Mouse (Mus musculus) cerebellum, postnatal 14 days (tissue): ENCODE results near the gene Hoxa4.

Experiments
- DNase-seq, 2 experiments: peaks; one replicate each; pipeline ENCODE4 v3.0.0; 2021; ENCODE audit warnings: mixed read lengths in 2 of 2

The Hoxa4 gene

DNA sequence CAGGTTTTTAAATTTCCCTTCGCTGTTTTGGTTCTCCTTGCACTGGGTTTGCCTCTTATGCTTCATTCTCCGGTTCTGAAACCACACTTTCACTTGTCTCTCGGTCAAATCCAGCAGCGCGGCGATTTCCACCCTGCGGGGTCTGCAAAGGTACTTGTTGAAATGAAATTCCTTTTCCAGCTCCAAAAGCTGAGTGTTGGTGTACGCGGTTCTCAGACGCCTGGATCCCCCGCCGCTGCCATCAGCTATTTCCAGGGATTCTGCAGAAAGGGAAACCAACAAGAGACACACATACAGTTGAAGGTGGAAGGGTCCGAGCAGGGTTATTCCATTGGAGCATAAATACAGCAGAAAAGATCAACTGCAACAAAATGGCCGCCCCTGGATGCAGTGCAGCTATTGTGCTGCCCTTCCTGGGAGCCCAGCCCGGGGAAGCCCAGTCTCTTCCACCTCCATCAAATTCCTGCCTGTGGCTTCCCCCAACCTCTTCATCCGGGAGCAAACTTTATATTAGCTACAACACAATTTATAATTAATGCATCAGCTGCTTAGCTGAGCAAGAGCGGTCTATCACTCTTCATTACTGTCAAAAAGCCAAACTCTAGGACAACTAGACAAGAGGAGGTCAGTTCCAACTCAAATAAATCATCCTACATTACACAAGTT, 28.1 kb downstream of the Hoxa4 start:
- DNase-seq: peak in 1 of 2 experiments; percentile 28

DNA sequence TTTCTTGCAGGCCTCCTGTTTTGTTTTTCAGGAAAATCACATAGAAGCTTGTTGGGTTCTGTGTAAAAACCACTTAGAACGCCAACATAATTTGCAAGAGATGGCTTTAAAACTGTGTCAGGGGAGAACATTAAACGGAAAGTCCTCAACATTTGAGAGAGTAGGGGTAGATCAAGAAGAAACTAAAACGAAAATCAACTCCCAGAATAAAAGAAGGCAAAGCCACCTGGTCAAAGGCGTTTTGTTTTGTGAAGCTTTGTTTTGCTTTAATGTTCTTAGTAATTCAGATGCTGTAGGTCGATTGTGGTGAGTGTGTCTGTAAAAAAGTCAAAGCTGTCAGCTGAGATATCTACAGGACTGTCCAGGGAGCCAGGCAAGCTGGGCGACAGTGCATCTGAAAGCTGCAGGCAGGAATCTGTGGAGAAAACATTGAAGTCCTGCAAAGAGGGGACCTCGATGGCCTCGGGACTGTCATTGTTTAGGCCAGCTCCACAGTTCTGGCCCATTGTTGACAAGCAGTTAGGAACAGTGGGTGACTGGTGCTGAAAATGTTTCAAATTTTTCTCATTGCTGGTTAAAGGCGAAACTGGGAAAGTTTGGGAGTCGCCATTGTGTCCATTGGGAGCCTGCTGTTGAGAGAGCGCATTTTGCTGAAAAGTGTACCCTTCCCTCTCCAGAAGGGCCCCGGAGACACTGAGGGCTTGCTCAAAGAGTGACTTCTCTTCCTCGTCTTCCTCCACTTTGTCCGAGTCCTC, 28.8 kb downstream of the Hoxa4 start:
- DNase-seq: peak in 1 of 2 experiments; percentile 33

DNA sequence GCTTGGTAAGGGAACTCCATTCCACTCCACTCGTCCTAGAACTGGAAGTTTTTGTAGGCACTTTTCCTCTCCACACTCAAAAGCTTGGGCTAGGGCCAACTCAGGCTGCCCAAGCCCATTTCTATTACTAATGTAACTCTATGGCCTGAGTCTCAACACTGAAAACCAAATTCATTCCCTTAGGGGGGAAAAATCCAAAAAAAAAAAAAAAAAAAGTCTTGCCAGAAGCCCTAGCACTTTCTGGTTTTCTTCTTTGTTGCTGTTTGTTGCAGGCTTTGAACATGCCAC, 29.5 kb downstream of the Hoxa4 start:
- no peak for DNase-seq

DNA sequence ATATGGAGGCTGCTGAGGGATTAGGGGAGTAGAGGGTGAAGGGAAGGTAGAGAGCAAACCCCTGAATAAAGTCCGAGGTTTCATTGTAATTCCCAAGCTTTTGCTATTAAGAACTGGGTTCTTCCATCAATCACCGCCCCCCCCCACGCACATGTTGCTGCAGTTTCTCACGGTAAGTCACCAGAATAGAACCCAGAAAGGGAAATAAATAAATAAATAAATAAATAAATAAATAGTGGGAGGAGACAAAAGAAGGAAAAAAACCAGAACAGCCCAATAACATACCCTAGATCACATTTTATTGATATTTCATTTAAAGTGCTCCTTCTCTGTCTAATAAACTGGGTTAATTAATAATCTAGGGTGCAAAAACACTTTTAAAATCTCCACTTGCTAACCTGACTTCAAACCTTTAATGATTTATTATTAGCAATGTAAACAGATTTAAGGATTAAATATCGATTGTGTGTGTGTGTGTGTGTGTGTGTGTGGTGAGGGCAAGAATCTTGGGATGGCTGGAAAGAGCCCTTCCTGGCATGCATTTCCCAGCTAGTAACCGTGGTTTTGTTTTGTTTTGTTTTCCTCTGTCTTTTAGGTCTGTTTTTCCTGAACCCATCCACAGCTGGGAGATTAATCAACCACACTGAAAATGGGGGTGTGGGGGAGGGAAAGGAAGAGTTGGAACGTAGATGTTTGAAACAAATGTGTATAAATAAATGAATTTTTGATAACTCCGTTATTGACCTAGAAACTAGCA, 30.0 kb downstream of the Hoxa4 start:
- DNase-seq: peak in 1 of 2 experiments; percentile 41

DNA sequence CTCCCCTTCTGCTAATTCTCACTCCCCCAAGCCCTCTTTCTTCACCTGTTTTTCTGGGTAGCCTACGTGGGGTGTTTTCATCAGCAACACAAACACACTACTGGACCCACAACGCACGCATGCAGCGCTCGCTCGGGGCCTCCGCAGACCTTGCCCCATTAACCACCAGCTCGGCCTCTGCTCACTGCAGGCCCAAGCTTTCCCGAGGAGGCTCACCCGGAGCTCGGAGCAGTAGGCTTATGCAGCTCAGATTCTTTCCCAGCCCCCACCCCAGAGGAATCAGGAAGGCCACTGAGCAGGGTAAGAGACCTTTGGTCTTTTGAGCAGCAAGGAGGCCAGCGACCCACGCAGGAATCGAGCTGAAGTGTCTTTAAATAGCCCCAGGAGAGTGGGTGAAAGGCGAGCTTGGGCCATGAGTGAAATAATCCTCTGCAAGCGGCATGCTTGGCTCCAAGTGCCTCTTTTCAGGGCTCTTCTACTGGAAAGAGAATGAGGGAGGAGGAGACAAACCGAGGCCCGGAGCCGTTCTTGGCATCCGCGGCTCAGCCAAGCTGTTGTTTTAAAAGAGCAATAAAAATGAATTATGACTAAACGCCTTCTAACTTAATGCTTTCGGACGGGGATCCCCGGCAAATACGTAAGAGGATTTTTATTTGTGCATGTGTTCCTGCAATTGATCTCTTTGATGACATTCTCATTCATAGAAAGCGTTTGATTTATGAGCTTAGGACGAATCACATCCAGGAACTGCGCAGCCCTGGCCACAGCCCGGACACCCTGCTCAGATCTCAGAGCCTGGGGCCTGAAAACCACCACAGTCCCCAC, 30.8 kb downstream of the Hoxa4 start:
- DNase-seq: peak in 1 of 2 experiments; percentile 30

DNA sequence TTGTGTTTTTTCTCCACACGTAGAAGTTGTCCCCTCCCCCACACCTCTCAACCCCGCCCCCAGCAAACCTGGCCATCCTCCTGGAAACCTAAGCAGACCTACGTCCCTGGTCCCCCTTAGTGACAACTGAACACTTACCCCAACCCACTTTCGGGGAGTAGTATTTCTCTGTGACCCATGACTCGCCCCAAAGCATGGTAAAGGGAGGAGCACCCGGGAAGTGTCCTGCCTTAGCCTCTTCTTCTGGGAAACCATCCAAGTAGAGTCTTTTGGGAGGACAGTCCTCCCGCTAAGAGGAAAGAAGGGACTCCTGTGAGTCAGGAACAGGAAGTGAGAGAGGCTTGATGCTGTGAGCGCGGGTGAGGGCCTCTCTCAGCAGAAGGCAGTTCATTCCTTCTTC, 31.6 kb downstream of the Hoxa4 start:
- DNase-seq: no peak

DNA sequence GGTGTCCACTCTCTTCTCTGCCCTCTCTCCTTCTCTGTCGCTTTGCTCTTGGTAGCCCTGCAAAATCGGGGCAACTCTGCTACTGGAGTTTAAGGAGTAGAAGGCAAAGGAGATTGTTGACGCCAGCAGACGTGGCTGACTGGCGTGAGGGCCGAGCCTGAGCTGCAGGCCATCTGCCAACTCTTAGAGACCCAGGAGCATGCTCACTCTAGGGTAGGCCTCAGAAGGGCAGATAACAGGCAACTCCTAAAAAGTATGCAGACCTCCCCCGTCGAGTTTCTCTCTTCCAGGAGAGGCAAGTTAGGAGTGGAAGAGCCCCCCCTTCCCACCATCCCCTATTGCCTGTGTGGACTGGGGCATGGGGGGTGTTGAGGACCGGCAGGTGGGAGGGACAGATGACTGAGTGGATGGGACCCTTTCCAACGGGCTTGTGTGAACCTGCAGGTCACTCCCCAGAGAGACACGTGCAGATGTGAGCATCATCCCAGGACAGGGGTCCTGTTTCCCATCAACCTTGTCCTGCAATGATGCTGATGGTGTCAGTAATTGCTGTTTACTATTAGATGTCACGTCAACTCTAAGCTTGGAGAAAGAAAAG, 32.3 kb downstream of the Hoxa4 start:
- no peak for DNase-seq

DNA sequence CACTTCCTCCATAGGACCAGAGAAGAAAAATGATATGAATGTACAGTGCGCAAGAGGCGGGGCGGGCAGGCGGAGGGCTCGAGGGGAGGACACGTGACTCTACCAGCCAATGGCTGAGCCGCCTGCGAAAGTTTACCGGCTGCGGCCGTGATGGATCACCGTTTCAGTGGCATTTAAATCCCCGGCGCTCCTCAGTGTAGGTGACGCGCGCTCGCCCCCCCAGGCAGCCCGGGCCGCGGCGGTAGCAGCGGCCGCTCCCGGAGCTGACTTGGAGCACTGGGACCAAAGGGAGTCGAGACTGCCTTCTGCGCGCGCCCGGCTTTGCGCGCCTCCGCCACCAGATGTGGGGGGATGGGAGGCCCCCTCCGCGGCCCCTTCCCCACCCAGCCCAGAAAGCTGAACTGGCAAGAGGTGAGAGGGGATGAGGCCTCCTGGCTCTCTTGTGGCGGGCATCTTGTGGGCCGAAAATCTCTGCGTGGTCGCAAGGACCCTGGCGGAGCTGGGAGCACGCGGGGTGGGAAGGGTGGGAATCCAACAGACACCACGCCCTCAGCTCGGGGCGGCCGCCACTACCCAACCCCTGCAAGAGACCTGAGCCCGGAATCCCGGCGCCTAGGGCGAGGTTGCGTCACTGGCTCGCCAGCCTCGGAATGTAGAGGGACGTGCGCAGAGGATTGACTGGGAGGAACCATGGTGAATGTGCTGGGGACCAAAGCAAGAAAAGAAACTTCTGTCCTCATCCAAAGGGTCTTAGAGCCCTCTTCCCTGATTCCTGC, 33.1 kb downstream of the Hoxa4 start, which contains the start of gene Hoxa1:
Hoxa1 (minus strand) TSS at position 42 of the 776 bp plus-strand sequence.
- DNase-seq: peak; percentile 50 to 51

DNA sequence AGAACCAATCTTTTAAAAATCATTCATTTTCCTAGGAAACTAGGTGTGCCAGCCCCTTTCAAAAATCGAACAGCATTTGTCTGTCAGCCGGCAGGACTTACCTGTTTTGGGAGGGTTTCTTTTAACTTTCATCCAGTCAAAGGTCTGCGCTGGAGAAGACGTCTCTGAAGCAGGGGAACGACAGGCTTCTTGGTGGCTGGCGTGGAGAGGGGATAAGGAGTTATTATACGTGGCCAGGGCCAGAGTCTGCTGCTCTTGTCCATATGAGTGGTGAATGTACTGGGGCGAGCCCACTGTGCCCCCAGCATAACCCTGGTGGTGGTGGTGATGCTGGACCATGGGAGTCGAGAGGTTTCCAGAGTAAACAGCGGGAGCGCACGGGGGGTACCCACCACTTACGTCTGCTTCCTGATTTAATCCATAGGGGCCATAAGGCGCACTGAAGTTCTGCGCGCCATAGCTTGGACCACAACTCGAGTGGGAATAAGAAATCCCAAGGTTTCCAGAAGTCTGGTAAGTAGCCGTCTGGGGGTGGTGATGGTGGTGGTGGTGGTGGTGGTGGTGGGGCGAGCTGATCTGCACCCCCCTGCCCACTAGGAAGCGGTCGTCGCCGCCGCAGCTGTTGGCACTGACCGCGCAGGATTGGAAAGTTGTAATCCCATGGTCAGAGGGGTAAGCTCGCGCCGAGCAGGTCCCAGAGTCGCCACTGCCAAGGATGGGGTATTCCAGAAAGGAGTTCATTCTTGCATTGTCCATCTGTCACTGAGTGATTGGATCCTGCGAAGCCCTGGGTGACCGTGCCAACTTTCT, 33.9 kb downstream of the Hoxa4 start:
- peak in 1 of 2 experiments; percentile 3 for DNase-seq

DNA sequence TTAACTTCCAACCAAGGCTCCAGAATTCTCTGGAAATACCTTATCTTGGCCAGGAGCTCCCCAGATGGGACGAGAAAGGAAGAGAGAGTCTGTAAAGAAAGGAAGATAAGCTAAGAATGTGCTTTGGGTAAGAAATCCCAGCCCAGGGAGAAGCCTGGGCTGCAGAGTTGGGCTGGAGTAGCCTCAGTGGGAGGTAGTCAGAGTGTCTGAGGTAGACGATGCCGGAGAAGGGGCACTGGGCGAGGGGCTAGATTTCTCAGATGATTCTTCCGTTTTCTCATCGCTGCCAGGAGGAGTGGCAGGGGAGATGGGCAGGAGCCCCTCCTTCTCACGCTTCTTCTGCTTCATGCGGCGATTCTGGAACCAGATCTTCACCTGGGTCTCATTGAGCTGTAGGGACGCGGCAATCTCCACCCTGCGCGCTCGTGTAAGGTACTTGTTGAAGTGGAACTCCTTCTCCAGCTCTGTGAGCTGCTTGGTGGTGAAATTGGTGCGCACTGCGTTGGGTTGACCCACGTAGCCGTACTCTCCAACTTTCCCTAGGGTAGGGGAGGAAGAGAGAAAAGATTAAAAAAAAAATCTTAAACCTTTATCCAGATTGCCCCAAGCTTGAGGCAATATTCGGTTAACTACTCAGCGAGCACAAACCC, 34.9 kb downstream of the Hoxa4 start:
- peak in 1 of 2 experiments; percentile 3 for DNase-seq

DNA sequence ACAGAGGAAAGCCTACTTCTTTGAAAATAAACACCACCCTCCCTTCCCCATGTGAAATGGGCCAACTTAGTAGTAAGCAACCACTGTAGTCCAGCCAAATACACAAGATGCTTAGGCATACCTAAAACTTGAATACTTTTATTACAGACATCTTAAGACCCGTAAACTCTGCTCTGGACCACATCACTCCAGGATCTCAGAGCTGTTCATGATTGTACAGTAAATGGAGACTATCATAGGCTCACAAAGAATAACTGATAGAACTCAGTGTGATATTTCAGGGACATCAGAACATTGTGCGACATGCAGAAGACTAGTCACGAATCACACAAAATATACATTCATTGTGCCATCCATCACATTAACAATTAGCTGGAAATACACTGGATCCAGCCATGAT, 36.1 kb downstream of the Hoxa4 start:
- DNase-seq: no peak

DNA sequence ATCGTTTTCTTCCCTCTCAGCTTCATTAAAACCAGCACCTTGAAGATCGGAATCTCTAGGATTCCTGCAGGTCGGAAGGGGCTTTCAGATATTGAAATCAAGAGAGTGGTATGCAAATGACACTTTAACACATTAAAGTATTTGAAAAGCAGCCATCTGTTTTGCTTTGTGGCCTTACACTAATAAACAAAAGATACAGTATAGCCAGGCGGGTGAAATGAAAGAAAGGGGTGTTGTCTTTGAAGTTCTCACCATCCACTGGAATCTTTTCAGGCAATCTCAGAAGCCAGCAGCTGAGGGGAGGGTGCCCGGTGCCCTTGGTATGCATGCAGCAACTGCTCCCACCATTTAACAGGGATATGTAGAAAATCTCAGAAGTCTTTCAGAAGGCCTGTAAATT, 37.5 kb downstream of the Hoxa4 start:
- DNase-seq: peak in 1 of 2 experiments; percentile 21

DNA sequence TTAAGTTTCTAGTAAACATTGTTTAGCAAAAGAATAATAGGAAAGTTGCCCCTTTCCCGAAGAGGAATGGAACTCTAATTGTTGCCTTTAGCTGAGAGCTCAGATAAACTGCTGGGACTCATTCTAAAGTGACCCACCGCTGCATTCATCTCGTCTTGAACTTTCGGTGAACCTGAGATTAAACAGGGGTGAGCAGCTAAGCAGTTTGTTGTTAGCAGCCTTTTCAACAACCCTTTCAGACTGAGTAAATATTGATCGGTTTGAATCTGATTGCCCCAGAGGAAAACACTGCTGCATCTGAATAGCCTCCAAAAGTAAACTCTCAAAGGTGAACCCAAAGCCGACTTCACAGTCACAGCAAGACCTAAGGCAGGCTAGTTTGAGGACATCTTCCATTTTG, 38.3 kb downstream of the Hoxa4 start:
- DNase-seq: peak in 1 of 2 experiments; percentile 20

DNA sequence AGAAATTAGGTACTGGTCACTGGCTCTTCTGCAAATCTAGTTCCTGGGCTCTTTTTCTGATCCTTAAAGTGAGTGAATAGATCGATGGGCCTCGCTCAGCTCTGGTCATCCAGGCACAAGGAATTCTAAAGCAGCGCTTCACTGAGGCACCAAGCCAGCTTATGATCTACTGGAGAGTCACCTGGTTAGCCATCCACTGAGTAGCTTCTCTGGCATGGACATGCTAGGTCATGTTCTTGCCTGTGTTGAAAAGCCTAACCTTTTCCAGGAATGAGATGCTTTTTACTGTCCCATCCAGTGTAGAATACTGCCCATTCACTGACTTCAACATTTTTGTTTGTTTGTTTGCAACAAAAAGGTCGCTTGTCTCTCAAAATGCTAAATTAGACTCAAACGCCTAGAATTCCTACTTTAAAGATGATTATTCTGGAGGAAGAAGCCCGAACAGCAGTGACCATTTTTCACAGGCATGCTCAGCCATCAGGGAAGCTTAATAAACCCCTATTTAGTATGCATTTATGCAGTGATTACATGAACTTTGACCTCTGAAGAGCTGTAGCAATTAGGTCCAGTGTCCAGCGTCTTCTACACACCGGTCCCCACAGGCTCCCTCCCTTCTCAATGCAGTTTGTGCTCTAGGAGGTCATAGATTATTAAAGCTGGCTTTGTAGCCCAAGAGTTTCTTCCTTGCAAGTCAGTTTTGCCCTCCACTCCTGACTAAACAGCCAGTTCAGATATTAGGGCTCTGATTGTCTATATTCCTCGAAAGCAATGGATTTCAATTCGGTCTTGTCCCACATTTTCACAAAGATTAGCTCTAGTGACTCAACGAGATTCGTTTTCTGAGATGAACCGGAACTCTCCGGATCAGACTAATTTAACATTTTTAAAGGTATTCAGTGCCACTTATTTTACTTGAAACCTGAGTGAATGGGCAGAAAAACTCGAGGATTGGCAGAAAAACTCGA, 39.0 kb downstream of the Hoxa4 start:
- DNase-seq: no peak

DNA sequence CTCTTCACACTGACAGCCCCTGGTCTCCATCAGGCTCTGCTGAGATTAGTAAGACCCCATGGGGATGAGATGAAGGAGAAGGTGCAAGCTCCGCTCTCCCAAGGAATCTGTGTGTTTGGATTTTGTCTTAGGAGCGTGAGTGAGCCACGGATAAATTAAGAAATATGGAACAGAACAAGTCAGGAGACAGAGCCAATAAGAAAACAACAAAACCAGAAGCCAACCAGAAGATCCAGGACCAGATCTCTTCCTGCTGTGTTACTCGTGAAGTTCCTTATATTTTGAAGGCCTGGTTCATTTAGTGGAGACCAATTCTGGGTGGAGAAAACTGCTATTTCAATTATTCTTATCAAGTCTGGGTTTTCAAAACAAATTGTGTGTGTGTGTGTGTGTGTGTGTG, 40.0 kb downstream of the Hoxa4 start:
- no peak for DNase-seq

DNA sequence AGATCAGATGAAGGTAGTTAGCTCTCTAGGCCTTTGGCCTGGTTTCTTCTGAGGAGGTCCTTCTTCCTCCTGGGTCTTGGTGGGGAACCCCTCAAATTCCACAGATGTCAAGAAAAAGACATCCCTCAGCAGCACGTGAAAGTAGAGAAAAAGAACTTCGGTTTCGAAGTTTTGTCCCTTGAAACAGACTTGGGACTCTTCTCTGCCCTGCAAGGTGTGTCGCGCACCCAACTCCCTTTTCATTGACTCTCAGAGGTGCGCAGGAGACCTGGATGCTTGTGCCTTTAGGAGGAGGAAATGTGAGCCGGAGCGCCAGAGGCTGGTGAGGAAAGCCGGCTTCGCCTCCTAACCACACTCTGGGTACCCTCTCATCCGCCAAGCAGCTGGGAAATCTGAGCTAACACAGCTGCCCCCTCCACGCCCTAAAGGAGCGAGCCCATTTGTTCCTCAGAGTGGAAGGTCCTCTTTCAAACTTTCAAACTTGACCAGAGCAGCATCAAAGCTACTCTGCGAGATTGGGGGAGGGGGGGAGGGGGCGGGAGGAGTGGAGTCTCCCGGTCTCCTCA, 41.1 kb downstream of the Hoxa4 start:
- DNase-seq: no peak
